ENCODE assay signal across 8 mouse cellular contexts in genomic region chr5:34950486-34951160, GRCm38 (mm10). TPM values are rescaled to one million over a fixed set of nuclear protein-coding genes. Genes with fewer than 3 reads are reported as not detected.
DNase-seq lines count a peak whose midpoint lies in the region; ATAC-seq lines count a peak whose summit lies in the region.

No protein-coding gene starts in this region.

- no peak for ATAC-seq in lung, embryonic 15.5 days (ENCODE audit: borderline replicate concordance, extremely low read depth, low FRiP score, low TSS enrichment)
- no peak for ATAC-seq in intestine, embryonic 14.5 days (replicated peaks; ENCODE audit: low FRiP score, low TSS enrichment, low read depth)
- ATAC-seq in neural tube, embryonic 14.5 days (ENCODE audit: low read depth), result no peak

- peaks cover 31% of the 10 kb centered on the region for H3K4me1 ChIP-seq in lung, embryonic 15.5 days
- peaks cover 14% of the 10 kb centered on the region for H3K4me1 ChIP-seq in intestine, embryonic 14.5 days (replicated peaks; ENCODE audit: control insufficient read depth, insufficient read depth, low read length)
- H3K4me1 ChIP-seq in neural tube, embryonic 14.5 days (ENCODE audit: control insufficient read depth, insufficient read depth, low read length), result peaks cover 31% of the 10 kb centered on the region

- no peak overlapping the region for H3K27ac ChIP-seq in lung, embryonic 15.5 days
- peak overlapping the region; percentile 40; the same call in 1 of the 2 replicates for H3K27ac ChIP-seq in intestine, embryonic 14.5 days (ENCODE audit: low read depth)
- peak overlapping the region; percentile 90; the same call in 1 of the 2 replicates for H3K27ac ChIP-seq in neural tube, embryonic 14.5 days (ENCODE audit: low read depth, low read length)

- no peaks in the 10 kb centered on the region for H3K27me3 ChIP-seq in lung, embryonic 15.5 days
- H3K27me3 ChIP-seq in intestine, embryonic 14.5 days (replicated peaks; ENCODE audit: control insufficient read depth, insufficient read depth, low read length), result no peaks in the 10 kb centered on the region
- no peaks in the 10 kb centered on the region for H3K27me3 ChIP-seq in neural tube, embryonic 14.5 days (ENCODE audit: control insufficient read depth, insufficient read depth, low read length)

- peak overlapping the region; percentile 89 for H3K9ac ChIP-seq in lung, embryonic 15.5 days
- peak overlapping the region; percentile 91 for H3K9ac ChIP-seq in intestine, embryonic 14.5 days (ENCODE audit: low read length)
- peak overlapping the region; percentile 96; the same call in 1 of the 2 replicates for H3K9ac ChIP-seq in neural tube, embryonic 14.5 days (replicated peaks; ENCODE audit: low read depth, low read length)

- no peaks in the 10 kb centered on the region for H3K36me3 ChIP-seq in lung, embryonic 15.5 days
- H3K36me3 ChIP-seq in intestine, embryonic 14.5 days (ENCODE audit: control insufficient read depth, insufficient read depth, low read length), result no peaks in the 10 kb centered on the region
- H3K36me3 ChIP-seq in neural tube, embryonic 14.5 days (ENCODE audit: control insufficient read depth, insufficient read depth, low read length), result no peaks in the 10 kb centered on the region

- H3K4me2 ChIP-seq in lung, embryonic 15.5 days, result peak overlapping the region; percentile 82
- peak overlapping the region; percentile 72 for H3K4me2 ChIP-seq in intestine, embryonic 14.5 days (ENCODE audit: low read length)
- H3K4me2 ChIP-seq in neural tube, embryonic 14.5 days (ENCODE audit: low read depth, low read length), result peak overlapping the region; percentile 80

- DNase-seq in adrenal gland, adult 2 months, result peak; percentile 40
- DNase-seq in adrenal gland, postnatal 36 days, result no peak
- DNase-seq in lung, postnatal 25 days (ENCODE audit: low spot score), result no peak
- DNase-seq in intestine, embryonic 14.5 days (ENCODE audit: low spot score), result no peak
- no peak for DNase-seq in gastrocnemius, postnatal 25 days
- DNase-seq in testis, postnatal 14 days (ENCODE audit: low spot score), result no peak

- H3K9me3 ChIP-seq in lung, embryonic 15.5 days, result no peaks in the 10 kb centered on the region
- H3K9me3 ChIP-seq in intestine, embryonic 14.5 days (ENCODE audit: control insufficient read depth, low read length), result no peaks in the 10 kb centered on the region
- H3K9me3 ChIP-seq in neural tube, embryonic 14.5 days (ENCODE audit: control insufficient read depth, low read length), result no peaks in the 10 kb centered on the region

- H3K4me3 ChIP-seq in lung, embryonic 15.5 days, result peak overlapping the region; percentile 96
- peak overlapping the region; percentile 80; the same call in 1 of the 2 replicates for H3K4me3 ChIP-seq in intestine, embryonic 14.5 days (ENCODE audit: low read depth, low read length)
- peak overlapping the region; percentile 93 for H3K4me3 ChIP-seq in neural tube, embryonic 14.5 days (ENCODE audit: low read depth, low read length)

- WGBS in lung, embryonic 15.5 days, result 55% methylated on average over 6 of the region's 6 CpGs
- 76% methylated on average over 6 of the region's 6 CpGs for WGBS in intestine, embryonic 14.5 days
- WGBS in neural tube, embryonic 14.5 days, result 63% methylated on average over 6 of the region's 6 CpGs

RNA-seq across cellular contexts. Expression of gene Rgs12, which starts 1.4 kb away (rescaled TPM):
- 10 to 100 TPM; 15.0 to 25.8 TPM for total RNA-seq in adrenal gland, adult 2 months (2021)
- 34.7 and 39.2 TPM in 2 replicates for polyA plus RNA-seq in adrenal gland, adult 2 months (2012; rRNA removed)
- total RNA-seq in adrenal gland, postnatal 36 days (2021), result 10 to 100 TPM; 13.3 to 28.6 TPM
- polyA plus RNA-seq in lung, embryonic 15.5 days (2015; fragmentation: Nextera tagmentation; extraction: Ambion mirVana), result 32.3 and 35.3 TPM in 2 replicates
- 19.0 and 22.2 TPM in 2 replicates for polyA plus RNA-seq in intestine, embryonic 14.5 days (2014; fragmentation: Nextera tagmentation; extraction: Ambion mirVana)
- polyA plus RNA-seq in neural tube, embryonic 14.5 days (2014; fragmentation: Nextera tagmentation; extraction: Ambion mirVana), result 31.6 and 36.1 TPM in 2 replicates
- 1 to 10 TPM; 3.1 to 3.5 TPM for total RNA-seq in gastrocnemius, postnatal 25 days (2021)

RNA-seq across cellular contexts. Expression of gene Msantd1, which starts 42.8 kb away (rescaled TPM):
- total RNA-seq in adrenal gland, adult 2 months (2021), result 1 to 10 TPM in 1 of 2 experiments, under 1 TPM in 1; 0.45 to 2.6 TPM
- polyA plus RNA-seq in adrenal gland, adult 2 months (2012; rRNA removed), result 3.6 and 4.0 TPM in 2 replicates
- 1 to 10 TPM; 1.5 to 2.5 TPM for total RNA-seq in adrenal gland, postnatal 36 days (2021)
- 0.76 and 0.79 TPM in 2 replicates for polyA plus RNA-seq in lung, embryonic 15.5 days (2015; fragmentation: Nextera tagmentation; extraction: Ambion mirVana)
- polyA plus RNA-seq in intestine, embryonic 14.5 days (2014; fragmentation: Nextera tagmentation; extraction: Ambion mirVana), result 0.58 and 1.2 TPM in 2 replicates
- 2.8 and 3.9 TPM in 2 replicates for polyA plus RNA-seq in neural tube, embryonic 14.5 days (2014; fragmentation: Nextera tagmentation; extraction: Ambion mirVana)
- total RNA-seq in gastrocnemius, postnatal 25 days (2021), result under 1 TPM; 0.13 to 0.36 TPM
